Mouse (Mus musculus): Measurements from ENCODE around the gene Itih2.

DNA sequence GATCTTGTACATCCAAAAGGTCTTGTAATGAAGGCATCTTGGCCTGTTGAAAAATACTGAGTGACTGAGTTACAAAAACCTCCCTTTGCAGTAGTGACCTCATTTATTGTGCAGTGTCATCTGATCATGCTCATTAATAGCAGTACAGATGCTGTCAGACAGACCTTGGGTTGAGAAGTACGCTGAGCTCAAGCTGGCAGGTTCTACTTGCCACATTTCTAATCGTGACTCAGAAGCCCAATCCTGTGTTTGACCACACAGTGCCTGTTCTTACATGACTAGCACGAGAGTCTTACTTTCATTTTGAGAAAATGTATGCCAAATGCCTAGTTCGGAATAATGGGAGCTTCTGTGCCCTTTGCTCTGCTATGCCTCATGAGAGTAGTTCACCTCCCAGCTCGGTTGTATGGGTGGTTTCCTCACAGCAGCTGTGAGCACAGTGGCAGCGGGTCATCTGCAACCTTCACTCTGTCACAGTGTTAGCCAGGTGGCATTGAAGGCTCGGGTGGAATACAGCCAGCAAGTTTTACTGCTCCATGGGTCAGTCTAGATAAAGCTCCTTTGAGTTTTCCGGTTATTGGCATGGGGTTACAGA, 43.8 kb downstream of the Itih2 start:
- TF ChIP-seq HCFC1 (IDR thresholded peaks at IDR 0.05; ENCODE audit: borderline replicate concordance, insufficient read depth, low read length) (no peak), ZNF384 (IDR thresholded peaks at IDR 0.05; ENCODE audit: low read depth, low read length) (no peak), MAFK (IDR thresholded peaks at IDR 0.05; ENCODE audit: insufficient read depth, low read depth, low read length) (no peak)

Data from ES-E14 (cell line).